Mouse (Mus musculus): ENCODE measurements around the gene Zdhhc21. TPM values are rescaled to one million over a fixed set of nuclear protein-coding genes. Genes with fewer than 3 reads are reported as not detected.

The Zdhhc21 gene
- polyA plus RNA-seq, 1 experiment from 2014 or later: 22.1 TPM

DNA sequence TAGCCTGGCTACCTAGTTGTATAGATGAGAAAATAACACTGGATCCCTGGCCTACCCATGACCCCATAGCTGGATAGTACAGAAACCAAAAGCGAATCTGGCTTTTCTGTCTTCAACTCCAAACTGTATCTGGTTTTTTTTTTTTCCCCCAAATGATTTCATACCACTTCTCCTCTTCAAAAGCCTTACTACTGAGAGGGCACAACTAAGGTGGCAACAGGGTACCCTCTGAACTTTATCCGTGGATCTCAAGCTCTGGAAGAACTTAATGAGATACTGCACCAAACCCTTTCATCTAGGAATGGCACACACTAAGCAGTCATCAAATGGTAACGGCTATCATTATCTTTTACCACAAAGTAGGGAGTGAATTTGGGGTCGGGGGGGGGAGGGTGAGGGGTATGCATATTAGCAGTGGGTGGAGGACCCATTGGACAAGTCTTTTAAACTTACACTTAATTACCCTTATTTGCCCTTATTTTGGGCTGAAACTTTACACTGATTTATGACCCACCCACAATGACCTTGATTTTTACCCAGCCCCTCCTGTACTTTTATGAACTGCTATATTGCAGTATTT, 1.2 kb downstream of the Zdhhc21 start:
- Histone ChIP-seq H3K4me1 (peaks cover 13% of the 10 kb centered on the region), H3K9ac (peak overlapping the region; percentile 92), H3K4me3 (replicated peaks) (peak overlapping the region; percentile 77), H3K4me2 (peak overlapping the region; percentile 67), H3K27ac (peak overlapping the region; percentile 88; the same call in 1 of the 2 replicates), H3K27me3 (no peaks in the 10 kb centered on the region), H3K9me3 (no peaks in the 10 kb centered on the region), H3K36me3 (replicated peaks) (no peaks in the 10 kb centered on the region)
- ATAC-seq (ENCODE audit: low FRiP score): peak; percentile 28; the same call in 1 of the 2 replicates
- 30% methylated on average over 4 of the region's 4 CpGs for WGBS

DNA sequence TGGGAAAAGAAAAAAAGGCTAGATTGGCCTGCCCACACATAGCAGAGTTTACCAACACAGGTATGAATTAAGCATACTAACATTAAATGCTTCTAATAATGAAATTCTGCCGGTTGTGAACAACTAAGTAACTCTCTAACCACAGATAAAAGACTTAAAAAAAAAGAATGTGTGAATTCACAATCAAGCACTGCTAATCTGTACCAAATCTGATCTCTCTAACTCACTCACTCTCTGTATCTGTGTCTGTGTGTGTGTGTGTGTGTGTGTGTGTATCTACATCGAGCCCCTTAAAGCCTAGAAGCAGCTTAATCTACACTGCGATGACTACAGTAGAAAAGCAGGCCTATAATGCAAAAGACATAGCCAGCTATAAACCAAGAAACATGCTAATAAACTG, 2.8 kb downstream of the Zdhhc21 start:
- ATAC-seq (ENCODE audit: low FRiP score): no peak
- WGBS: 90% methylated on average over 3 of the region's 3 CpGs
- no peaks in the 10 kb centered on the region for H3K27me3 ChIP-seq

DNA sequence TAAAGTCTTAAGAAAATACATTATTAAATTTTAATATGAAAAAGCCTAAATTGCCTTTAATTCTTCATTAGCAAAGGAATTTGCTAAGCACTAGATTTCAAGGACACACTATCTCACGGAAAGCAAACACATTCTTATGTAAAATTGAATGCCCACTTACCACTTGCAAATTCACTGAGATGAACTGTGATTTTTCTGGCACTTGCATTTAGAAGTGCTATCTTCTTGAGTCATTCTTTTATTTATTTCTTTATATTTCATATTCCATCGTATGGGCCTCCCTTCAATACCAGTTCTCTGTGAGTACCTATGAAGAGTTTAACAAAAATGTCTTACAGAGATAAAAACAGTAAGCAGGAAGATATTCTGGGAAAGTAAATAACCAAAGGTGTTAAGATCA, 5.9 kb downstream of the Zdhhc21 start:
- Histone ChIP-seq H3K27me3 (no peaks in the 10 kb centered on the region), H3K9me3 (no peaks in the 10 kb centered on the region), H3K4me3 (replicated peaks) (no peak overlapping the region), H3K27ac (no peak overlapping the region), H3K36me3 (replicated peaks) (no peaks in the 10 kb centered on the region), H3K9ac (no peak overlapping the region), H3K4me1 (peaks cover 13% of the 10 kb centered on the region), H3K4me2 (no peak overlapping the region)
- WGBS: 79% methylated on average over 2 of the region's 2 CpGs
- no peak for ATAC-seq (ENCODE audit: low FRiP score)

More for the DNA sequence above, 2.8 kb downstream of the Zdhhc21 start:
- no peaks in the 10 kb centered on the region for H3K9me3 ChIP-seq
- no peaks in the 10 kb centered on the region for H3K36me3 ChIP-seq (replicated peaks)
- H3K27ac ChIP-seq: no peak overlapping the region
- peaks cover 13% of the 10 kb centered on the region for H3K4me1 ChIP-seq
- no peak overlapping the region for H3K4me3 ChIP-seq (replicated peaks)
- H3K4me2 ChIP-seq: no peak overlapping the region
- no peak overlapping the region for H3K9ac ChIP-seq

GRCm38 (mm10) chr4:82848552-82849234, 11.1 kb downstream of the Zdhhc21 start:
- H3K36me3 ChIP-seq (replicated peaks): peaks cover 6% of the 10 kb centered on the region
- H3K4me3 ChIP-seq (replicated peaks): no peak overlapping the region
- no peaks in the 10 kb centered on the region for H3K4me1 ChIP-seq
- no peak overlapping the region for H3K27ac ChIP-seq
- 54% methylated on average over 5 of the region's 5 CpGs for WGBS
- no peak overlapping the region for H3K9ac ChIP-seq
- H3K4me2 ChIP-seq: no peak overlapping the region
- H3K9me3 ChIP-seq: no peaks in the 10 kb centered on the region
- H3K27me3 ChIP-seq: no peaks in the 10 kb centered on the region
- no peak for ATAC-seq (ENCODE audit: low FRiP score)

GRCm38 (mm10) chr4:82837526-82838240, 22.1 kb downstream of the Zdhhc21 start:
- WGBS: 88% methylated on average over 3 of the region's 3 CpGs
- Histone ChIP-seq H3K27me3 (no peaks in the 10 kb centered on the region), H3K36me3 (replicated peaks) (peaks cover 32% of the 10 kb centered on the region), H3K9me3 (no peaks in the 10 kb centered on the region), H3K4me3 (replicated peaks) (no peak overlapping the region), H3K27ac (no peak overlapping the region), H3K4me2 (no peak overlapping the region), H3K4me1 (no peaks in the 10 kb centered on the region), H3K9ac (no peak overlapping the region)
- no peak for ATAC-seq (ENCODE audit: low FRiP score)

DNA sequence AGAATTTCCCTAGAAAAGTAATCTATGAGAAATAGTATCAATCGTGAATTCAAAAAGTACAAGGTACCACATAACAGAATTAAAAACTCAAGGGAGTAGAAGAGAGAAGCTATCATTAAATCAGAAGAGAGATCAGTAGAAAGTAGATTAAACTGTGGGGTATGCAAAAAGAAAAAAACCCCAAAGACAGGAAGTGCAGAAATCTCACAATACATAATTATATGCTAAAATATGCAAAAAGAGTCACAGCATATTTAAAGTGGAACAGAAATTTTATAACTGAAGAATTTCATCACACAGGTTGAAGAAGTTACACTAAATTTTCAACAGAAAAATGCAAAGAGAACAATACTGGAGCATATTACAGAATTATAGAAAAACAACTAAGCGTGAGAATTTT, 28.6 kb downstream of the Zdhhc21 start:
- Histone ChIP-seq H3K27me3 (no peaks in the 10 kb centered on the region), H3K36me3 (replicated peaks) (peaks cover 17% of the 10 kb centered on the region), H3K27ac (no peak overlapping the region), H3K4me3 (replicated peaks) (no peak overlapping the region), H3K9ac (no peak overlapping the region), H3K9me3 (no peaks in the 10 kb centered on the region), H3K4me1 (no peaks in the 10 kb centered on the region), H3K4me2 (no peak overlapping the region)
- ATAC-seq (ENCODE audit: low FRiP score): no peak
- 99% methylated on average over 2 of the region's 2 CpGs for WGBS

DNA sequence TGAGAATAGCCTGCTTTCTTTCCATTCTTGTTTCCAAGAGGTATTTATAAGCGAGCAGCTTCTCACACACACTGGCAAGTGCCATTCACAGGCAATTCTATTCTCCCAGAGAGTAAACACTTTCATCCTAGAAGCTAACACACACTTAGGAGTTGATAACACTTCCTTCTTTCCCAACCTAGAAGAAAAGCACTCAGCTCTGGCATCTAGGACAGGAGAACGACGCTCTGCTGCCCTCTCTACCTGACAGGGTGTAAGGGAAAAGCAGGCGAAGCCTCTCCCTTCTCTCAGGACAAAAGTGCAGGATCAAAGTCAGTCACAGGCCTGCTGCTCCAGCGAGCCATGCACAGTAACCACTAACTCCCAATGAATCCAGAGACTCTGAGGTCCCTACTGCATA, 30.3 kb downstream of the Zdhhc21 start:
- peaks cover 8% of the 10 kb centered on the region for H3K36me3 ChIP-seq (replicated peaks)
- ATAC-seq (ENCODE audit: low FRiP score): no peak
- WGBS: 54% methylated on average over 5 of the region's 5 CpGs

GRCm38 (mm10) chr4:82827001-82827400, 32.8 kb downstream of the Zdhhc21 start:
- no peak overlapping the region for H3K27ac ChIP-seq
- no peak overlapping the region for H3K4me2 ChIP-seq
- no peak overlapping the region for H3K4me3 ChIP-seq (replicated peaks)
- H3K9me3 ChIP-seq: no peaks in the 10 kb centered on the region
- no peaks in the 10 kb centered on the region for H3K27me3 ChIP-seq
- no peak overlapping the region for H3K9ac ChIP-seq
- no peak for ATAC-seq (ENCODE audit: low FRiP score)
- H3K4me1 ChIP-seq: no peaks in the 10 kb centered on the region
- 55% methylated on average over 2 of the region's 2 CpGs for WGBS
- H3K36me3 ChIP-seq (replicated peaks): peaks cover 4% of the 10 kb centered on the region; the same call in 1 of the 2 replicates

More for the DNA sequence above, 30.3 kb downstream of the Zdhhc21 start:
- no peaks in the 10 kb centered on the region for H3K9me3 ChIP-seq
- H3K4me2 ChIP-seq: no peak overlapping the region
- H3K4me1 ChIP-seq: no peaks in the 10 kb centered on the region
- H3K4me3 ChIP-seq (replicated peaks): no peak overlapping the region
- H3K27me3 ChIP-seq: no peaks in the 10 kb centered on the region
- no peak overlapping the region for H3K9ac ChIP-seq
- no peak overlapping the region for H3K27ac ChIP-seq

DNA sequence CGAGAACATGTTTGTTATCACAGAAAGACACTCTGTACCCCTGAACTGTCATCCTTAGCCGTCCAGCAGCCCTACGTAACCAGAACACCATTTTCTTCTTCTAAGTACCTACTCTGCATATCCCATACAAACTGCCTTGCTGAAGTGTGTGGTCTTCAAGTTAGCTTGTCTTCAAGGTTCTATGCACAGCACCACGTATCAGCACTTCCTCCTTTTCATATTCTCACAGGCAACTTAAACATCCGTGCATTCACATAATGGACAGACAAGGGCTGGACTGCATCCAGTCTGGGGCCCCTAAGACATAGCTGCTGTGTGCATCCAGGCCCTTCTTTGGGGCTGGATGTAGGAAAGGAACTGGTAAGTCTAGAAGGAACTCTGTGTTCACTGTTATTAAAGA, 41.9 kb downstream of the Zdhhc21 start:
- no peaks in the 10 kb centered on the region for H3K9me3 ChIP-seq
- peaks cover 4% of the 10 kb centered on the region; the same call in 1 of the 2 replicates for H3K36me3 ChIP-seq (replicated peaks)
- 91% methylated on average over 5 of the region's 5 CpGs for WGBS
- no peak overlapping the region for H3K9ac ChIP-seq
- no peaks in the 10 kb centered on the region for H3K27me3 ChIP-seq
- no peak overlapping the region for H3K27ac ChIP-seq
- peaks cover 3% of the 10 kb centered on the region; the same call in 1 of the 2 replicates for H3K4me1 ChIP-seq
- H3K4me3 ChIP-seq (replicated peaks): no peak overlapping the region
- ATAC-seq (ENCODE audit: low FRiP score): no peak
- H3K4me2 ChIP-seq: no peak overlapping the region

GRCm38 (mm10) chr4:82816351-82816750, 43.4 kb downstream of the Zdhhc21 start:
- no peak overlapping the region for H3K4me3 ChIP-seq (replicated peaks)
- WGBS: 81% methylated on average over 8 of the region's 8 CpGs
- no peak for ATAC-seq (ENCODE audit: low FRiP score)
- H3K9me3 ChIP-seq: no peaks in the 10 kb centered on the region
- H3K4me2 ChIP-seq: no peak overlapping the region
- no peak overlapping the region for H3K9ac ChIP-seq
- no peaks in the 10 kb centered on the region for H3K27me3 ChIP-seq
- no peak overlapping the region for H3K27ac ChIP-seq
- peaks cover 4% of the 10 kb centered on the region; the same call in 1 of the 2 replicates for H3K36me3 ChIP-seq (replicated peaks)
- H3K4me1 ChIP-seq: peaks cover 3% of the 10 kb centered on the region; the same call in 1 of the 2 replicates

DNA sequence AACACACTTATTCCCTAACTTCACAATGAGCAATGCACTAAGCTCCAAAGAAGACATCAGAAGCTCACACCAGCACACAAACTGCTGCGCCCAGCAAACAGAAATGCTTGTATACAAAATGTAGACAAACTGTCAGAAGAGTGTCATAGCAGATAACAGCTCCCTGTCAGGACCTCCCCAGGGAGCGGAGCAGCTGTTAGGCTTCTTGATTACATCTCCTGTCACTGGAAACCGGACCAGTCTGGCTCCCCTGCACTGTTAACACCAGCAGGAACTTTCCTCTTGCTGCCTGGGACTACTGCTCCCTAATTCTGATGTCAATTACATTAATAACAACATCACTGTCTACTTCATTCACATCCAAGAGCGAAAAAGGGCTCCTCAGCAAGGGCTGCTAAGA, 44.5 kb downstream of the Zdhhc21 start:
- H3K4me2 ChIP-seq: no peak overlapping the region
- no peak for ATAC-seq (ENCODE audit: low FRiP score)
- WGBS: 75% methylated on average over 4 of the region's 4 CpGs

GRCm38 (mm10) chr4:82813356-82813755, 46.4 kb downstream of the Zdhhc21 start:
- H3K4me1 ChIP-seq: peaks cover 3% of the 10 kb centered on the region; the same call in 1 of the 2 replicates
- no peak overlapping the region for H3K9ac ChIP-seq
- H3K36me3 ChIP-seq (replicated peaks): peaks cover 4% of the 10 kb centered on the region; the same call in 1 of the 2 replicates
- H3K27ac ChIP-seq: no peak overlapping the region
- H3K4me2 ChIP-seq: no peak overlapping the region
- no peak for ATAC-seq (ENCODE audit: low FRiP score)
- no peaks in the 10 kb centered on the region for H3K27me3 ChIP-seq
- H3K4me3 ChIP-seq (replicated peaks): no peak overlapping the region
- WGBS: 67% methylated on average over 6 of the region's 6 CpGs
- no peaks in the 10 kb centered on the region for H3K9me3 ChIP-seq

More for the DNA sequence above, 44.5 kb downstream of the Zdhhc21 start:
- H3K27ac ChIP-seq: no peak overlapping the region
- peaks cover 3% of the 10 kb centered on the region; the same call in 1 of the 2 replicates for H3K4me1 ChIP-seq
- no peaks in the 10 kb centered on the region for H3K9me3 ChIP-seq
- no peak overlapping the region for H3K9ac ChIP-seq
- no peak overlapping the region for H3K4me3 ChIP-seq (replicated peaks)
- H3K36me3 ChIP-seq (replicated peaks): peaks cover 4% of the 10 kb centered on the region; the same call in 1 of the 2 replicates
- no peaks in the 10 kb centered on the region for H3K27me3 ChIP-seq

All from forebrain, embryonic 12.5 days (tissue).